Mouse (Mus musculus): ENCODE results near the gene Ptpre. TPM values are rescaled to one million over a fixed set of nuclear protein-coding genes. Genes with fewer than 3 reads are reported as not detected.

Ptpre gene
- polyA plus RNA-seq, 1 experiment, result 0.72 TPM

- Histone ChIP-seq H3K9ac (ENCODE audit: low read depth, poor library complexity, severe bottlenecking) (no peak overlapping the region), H3K9me3 (replicated peaks; ENCODE audit: control insufficient read depth, insufficient read depth, low read length, poor library complexity, severe bottlenecking) (no peaks in the 10 kb centered on the region), H3K27ac (ENCODE audit: insufficient read depth, low read length) (no peak overlapping the region), H3K4me3 (ENCODE audit: low read depth, low read length) (no peak overlapping the region), H3K4me1 (ENCODE audit: control insufficient read depth, insufficient read depth, low read length) (no peaks in the 10 kb centered on the region), H3K36me3 (ENCODE audit: control insufficient read depth, insufficient read depth, low read length, poor library complexity, severe bottlenecking) (no peaks in the 10 kb centered on the region), H3K27me3 (ENCODE audit: control insufficient read depth, insufficient read depth, low read length, poor library complexity, severe bottlenecking) (no peaks in the 10 kb centered on the region)
- no peak for TF ChIP-seq CTCF (IDR thresholded peaks at IDR 0.05; ENCODE audit: low read depth, low read length)
- TF ChIP-seq POLR2A (IDR thresholded peaks at IDR 0.05; ENCODE audit: insufficient read depth, low read length), result no peak
- no peak for TF ChIP-seq EP300 (IDR thresholded peaks at IDR 0.05; ENCODE audit: insufficient read depth, low read depth, low read length)
These were observed 58.4 kb downstream of the Ptpre start for GRCm38 (mm10) chr7:135595640-135596174.

GRCm38 (mm10) chr7:135597006-135597405, 59.7 kb downstream of the Ptpre start:
- Histone ChIP-seq H3K36me3 (ENCODE audit: control insufficient read depth, insufficient read depth, low read length, poor library complexity, severe bottlenecking) (no peaks in the 10 kb centered on the region), H3K9me3 (replicated peaks; ENCODE audit: control insufficient read depth, insufficient read depth, low read length, poor library complexity, severe bottlenecking) (no peaks in the 10 kb centered on the region), H3K27ac (ENCODE audit: insufficient read depth, low read length) (no peak overlapping the region), H3K27me3 (ENCODE audit: control insufficient read depth, insufficient read depth, low read length, poor library complexity, severe bottlenecking) (no peaks in the 10 kb centered on the region), H3K9ac (ENCODE audit: low read depth, poor library complexity, severe bottlenecking) (no peak overlapping the region), H3K4me1 (ENCODE audit: control insufficient read depth, insufficient read depth, low read length) (no peaks in the 10 kb centered on the region), H3K4me3 (ENCODE audit: low read depth, low read length) (no peak overlapping the region)
- no peak for TF ChIP-seq CTCF (IDR thresholded peaks at IDR 0.05; ENCODE audit: low read depth, low read length)
- TF ChIP-seq EP300 (IDR thresholded peaks at IDR 0.05; ENCODE audit: insufficient read depth, low read depth, low read length), result no peak
- TF ChIP-seq POLR2A (IDR thresholded peaks at IDR 0.05; ENCODE audit: insufficient read depth, low read length), result no peak

- H3K27me3 ChIP-seq (ENCODE audit: control insufficient read depth, insufficient read depth, low read length, poor library complexity, severe bottlenecking), result no peaks in the 10 kb centered on the region
- H3K36me3 ChIP-seq (ENCODE audit: control insufficient read depth, insufficient read depth, low read length, poor library complexity, severe bottlenecking), result no peaks in the 10 kb centered on the region
- no peaks in the 10 kb centered on the region for H3K4me1 ChIP-seq (ENCODE audit: control insufficient read depth, insufficient read depth, low read length)
- H3K9me3 ChIP-seq (replicated peaks; ENCODE audit: control insufficient read depth, insufficient read depth, low read length, poor library complexity, severe bottlenecking), result no peaks in the 10 kb centered on the region
- no peak overlapping the region for H3K9ac ChIP-seq (ENCODE audit: low read depth, poor library complexity, severe bottlenecking)
- no peak overlapping the region for H3K27ac ChIP-seq (ENCODE audit: insufficient read depth, low read length)
- no peak overlapping the region for H3K4me3 ChIP-seq (ENCODE audit: low read depth, low read length)
- no peak for TF ChIP-seq POLR2A (IDR thresholded peaks at IDR 0.05; ENCODE audit: insufficient read depth, low read length)
- TF ChIP-seq EP300 (IDR thresholded peaks at IDR 0.05; ENCODE audit: insufficient read depth, low read depth, low read length), result no peak
- no peak for TF ChIP-seq CTCF (IDR thresholded peaks at IDR 0.05; ENCODE audit: low read depth, low read length)
These were observed 60.5 kb downstream of the Ptpre start for GRCm38 (mm10) chr7:135597604-135598289.

DNA sequence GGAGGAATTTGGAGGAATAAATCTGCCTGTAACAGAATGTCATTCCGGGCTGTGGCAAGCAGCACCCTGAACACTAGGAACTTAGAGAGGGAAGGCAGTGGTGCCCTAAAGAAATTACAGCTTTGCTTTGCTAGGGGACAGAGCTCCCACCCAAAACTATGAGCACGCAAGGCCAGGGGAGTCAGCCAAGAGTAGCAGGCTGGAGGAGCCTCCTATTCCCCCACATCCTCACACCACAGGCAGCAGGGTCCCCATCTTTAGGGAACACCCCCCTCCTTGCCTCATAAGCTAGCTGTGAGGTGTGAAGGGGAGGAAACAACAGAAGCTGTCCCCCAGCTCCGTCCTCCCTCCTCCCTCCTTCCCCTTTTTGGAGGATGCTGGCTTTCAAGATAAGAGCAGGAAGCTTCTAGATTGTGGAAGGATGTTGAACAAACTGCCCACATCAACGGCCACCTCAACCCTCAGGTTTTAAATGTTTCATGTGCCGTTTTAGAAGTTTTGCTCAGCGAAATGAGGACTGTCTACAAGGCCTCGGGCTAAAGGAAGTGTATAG, 61.1 kb downstream of the Ptpre start:
- Histone ChIP-seq H3K4me3 (ENCODE audit: low read depth, low read length) (no peak overlapping the region), H3K4me1 (ENCODE audit: control insufficient read depth, insufficient read depth, low read length) (no peaks in the 10 kb centered on the region), H3K36me3 (ENCODE audit: control insufficient read depth, insufficient read depth, low read length, poor library complexity, severe bottlenecking) (no peaks in the 10 kb centered on the region), H3K9me3 (replicated peaks; ENCODE audit: control insufficient read depth, insufficient read depth, low read length, poor library complexity, severe bottlenecking) (no peaks in the 10 kb centered on the region), H3K9ac (ENCODE audit: low read depth, poor library complexity, severe bottlenecking) (no peak overlapping the region), H3K27ac (ENCODE audit: insufficient read depth, low read length) (no peak overlapping the region), H3K27me3 (ENCODE audit: control insufficient read depth, insufficient read depth, low read length, poor library complexity, severe bottlenecking) (no peaks in the 10 kb centered on the region)
- TF ChIP-seq POLR2A (IDR thresholded peaks at IDR 0.05; ENCODE audit: insufficient read depth, low read length), result no peak
- no peak for TF ChIP-seq CTCF (IDR thresholded peaks at IDR 0.05; ENCODE audit: low read depth, low read length)
- TF ChIP-seq EP300 (IDR thresholded peaks at IDR 0.05; ENCODE audit: insufficient read depth, low read depth, low read length), result no peak

- Histone ChIP-seq H3K4me3 (ENCODE audit: low read depth, low read length) (no peak overlapping the region), H3K27ac (ENCODE audit: insufficient read depth, low read length) (no peak overlapping the region), H3K9me3 (replicated peaks; ENCODE audit: control insufficient read depth, insufficient read depth, low read length, poor library complexity, severe bottlenecking) (no peaks in the 10 kb centered on the region), H3K4me1 (ENCODE audit: control insufficient read depth, insufficient read depth, low read length) (no peaks in the 10 kb centered on the region), H3K9ac (ENCODE audit: low read depth, poor library complexity, severe bottlenecking) (no peak overlapping the region), H3K27me3 (ENCODE audit: control insufficient read depth, insufficient read depth, low read length, poor library complexity, severe bottlenecking) (no peaks in the 10 kb centered on the region), H3K36me3 (ENCODE audit: control insufficient read depth, insufficient read depth, low read length, poor library complexity, severe bottlenecking) (no peaks in the 10 kb centered on the region)
- TF ChIP-seq CTCF (IDR thresholded peaks at IDR 0.05; ENCODE audit: low read depth, low read length), result no peak
- no peak for TF ChIP-seq POLR2A (IDR thresholded peaks at IDR 0.05; ENCODE audit: insufficient read depth, low read length)
- TF ChIP-seq EP300 (IDR thresholded peaks at IDR 0.05; ENCODE audit: insufficient read depth, low read depth, low read length), result no peak
These were observed 62.8 kb downstream of the Ptpre start for GRCm38 (mm10) chr7:135600076-135600475.

- Histone ChIP-seq H3K4me1 (ENCODE audit: control insufficient read depth, insufficient read depth, low read length) (no peaks in the 10 kb centered on the region), H3K27ac (ENCODE audit: insufficient read depth, low read length) (no peak overlapping the region), H3K36me3 (ENCODE audit: control insufficient read depth, insufficient read depth, low read length, poor library complexity, severe bottlenecking) (no peaks in the 10 kb centered on the region), H3K9ac (ENCODE audit: low read depth, poor library complexity, severe bottlenecking) (no peak overlapping the region), H3K9me3 (replicated peaks; ENCODE audit: control insufficient read depth, insufficient read depth, low read length, poor library complexity, severe bottlenecking) (no peaks in the 10 kb centered on the region), H3K27me3 (ENCODE audit: control insufficient read depth, insufficient read depth, low read length, poor library complexity, severe bottlenecking) (no peaks in the 10 kb centered on the region), H3K4me3 (ENCODE audit: low read depth, low read length) (no peak overlapping the region)
- TF ChIP-seq CTCF (IDR thresholded peaks at IDR 0.05; ENCODE audit: low read depth, low read length) (no peak), POLR2A (IDR thresholded peaks at IDR 0.05; ENCODE audit: insufficient read depth, low read length) (no peak), EP300 (IDR thresholded peaks at IDR 0.05; ENCODE audit: insufficient read depth, low read depth, low read length) (no peak)
These were observed 64.3 kb downstream of the Ptpre start for GRCm38 (mm10) chr7:135601607-135602006.

Data from ES-Bruce4 (cell line).